Mouse (Mus musculus) lung, embryonic 16.5 days (tissue): ENCODE data around the gene B3gnt9. TPM values are rescaled to one million over a fixed set of nuclear protein-coding genes. Genes with fewer than 3 reads are reported as not detected.
"Not testable (repeated sequence)": the region's sequence is repeated elsewhere in the genome, so short reads cannot be mapped to it uniquely, and the experiment has no call there.

Experiments used
- ATAC-seq: fragments of 200-750 bp; cut with Nextera tagmentation; 2 replicates; pipeline ENCODE4 v1.8.0; 2017; ENCODE audit warnings: low read depth, mild to moderate bottlenecking, moderate library complexity
- H3K27ac ChIP-seq: fragments of 300-500 bp; sonication (generic); 2 replicates; pipeline ENCODE4 v1.5.1; 2014; ENCODE audit warnings: mild to moderate bottlenecking, control low read depth, low read length
- H3K27me3 ChIP-seq: fragments of 300-500 bp; sonication (generic); 2 replicates; pipeline ENCODE4 v1.6.1; 2014; ENCODE audit warnings: low read depth, low read length, mixed read lengths; ENCODE audit not compliant: control insufficient read depth, insufficient read depth
- H3K36me3 ChIP-seq: fragments of 300-500 bp; sonication (generic); 2 replicates; pipeline ENCODE4 v1.6.1; 2014; ENCODE audit warnings: low read length; ENCODE audit not compliant: control insufficient read depth, insufficient read depth
- H3K4me1 ChIP-seq: fragments of 300-500 bp; sonication (generic); replicated peaks from 2 replicates; pipeline ENCODE4 v1.6.1; 2014; ENCODE audit warnings: low read length, mixed read lengths; ENCODE audit not compliant: control insufficient read depth, insufficient read depth
- H3K4me2 ChIP-seq: fragments of 300-500 bp; sonication (generic); 2 replicates; pipeline ENCODE4 v1.6.1; 2014; ENCODE audit warnings: low read depth, low read length, control low read depth
- H3K4me3 ChIP-seq: fragments of 300-500 bp; sonication (generic); 2 replicates; pipeline ENCODE4 v1.5.1; 2014; ENCODE audit warnings: mild to moderate bottlenecking, low read length, control low read depth
- H3K9ac ChIP-seq: fragments of 300-500 bp; sonication (generic); 2 replicates; pipeline ENCODE4 v1.6.1; 2014; ENCODE audit warnings: low read length, control low read depth
- H3K9me3 ChIP-seq: fragments of 300-500 bp; sonication (generic); 2 replicates; pipeline ENCODE4 v1.6.1; 2016; ENCODE audit warnings: low read length; ENCODE audit not compliant: control insufficient read depth
- WGBS: fragments of 180-500 bp; shearing (Covaris S2); extraction: QIAGEN DNeasy Blood & Tissue Kit; methylation state at CpG from one replicate; pipeline ENCODE4 v1.1.7; 2014; 5-methylcytosine and 5-hydroxymethylcytosine counted together
- polyA plus RNA-seq: library from polyadenylated mRNA; unstranded; fragments of >200 nt; fragmentation: Nextera tagmentation; extraction: Ambion mirVana; gene quantifications from 2 replicates; pipeline ENCODE4 v1.2.1, GENCODE M21; 2015

The B3gnt9 gene
- polyA plus RNA-seq, 1 experiment from 2014 or later, result 22.3 TPM

GRCm38 (mm10) chr8:105294776-105295175, 39.8 kb upstream of the B3gnt9 start:
- Histone ChIP-seq H3K36me3 (no peaks in the 10 kb centered on the region; the same call in 1 of the 2 replicates), H3K27me3 (peaks cover 7% of the 10 kb centered on the region), H3K4me3 (peak overlapping the region; percentile 34), H3K4me1 (peaks cover 28% of the 10 kb centered on the region), H3K9me3 (no peaks in the 10 kb centered on the region), H3K9ac (peak overlapping the region; percentile 12; the same call in 1 of the 2 replicates), H3K4me2 (peak overlapping the region; percentile 51), H3K27ac (no peak overlapping the region)
- WGBS, result 56% methylated on average over 9 of the region's 9 CpGs
- ATAC-seq, result no peak

GRCm38 (mm10) chr8:105293405-105293804, 38.5 kb upstream of the B3gnt9 start:
- Histone ChIP-seq H3K4me1 (peaks cover 27% of the 10 kb centered on the region), H3K9ac (no peak overlapping the region; the same call in 1 of the 2 replicates), H3K4me2 (no peak overlapping the region), H3K9me3 (no peaks in the 10 kb centered on the region), H3K4me3 (no peak overlapping the region), H3K27me3 (peaks cover 7% of the 10 kb centered on the region), H3K36me3 (no peaks in the 10 kb centered on the region), H3K27ac (no peak overlapping the region)
- ATAC-seq, result no peak
- WGBS, result 61% methylated on average over 19 of the region's 19 CpGs

GRCm38 (mm10) chr8:105292471-105292870, 37.5 kb upstream of the B3gnt9 start:
- Histone ChIP-seq H3K27ac (no peak overlapping the region), H3K36me3 (no peaks in the 10 kb centered on the region), H3K9me3 (no peaks in the 10 kb centered on the region), H3K9ac (no peak overlapping the region), H3K4me3 (no peak overlapping the region), H3K4me1 (peaks cover 27% of the 10 kb centered on the region), H3K4me2 (no peak overlapping the region), H3K27me3 (peaks cover 7% of the 10 kb centered on the region)
- no peak for ATAC-seq
- WGBS, result 69% methylated on average over 7 of the region's 7 CpGs

- H3K27me3 ChIP-seq, H3K4me2 ChIP-seq, H3K36me3 ChIP-seq, H3K4me3 ChIP-seq, H3K9ac ChIP-seq, H3K27ac ChIP-seq, H3K9me3 ChIP-seq, ATAC-seq: not testable (repeated sequence)
- 63% methylated on average over 3 of the region's 3 CpGs for WGBS
- peaks cover 23% of the 10 kb centered on the region for H3K4me1 ChIP-seq
These were observed 36.8 kb upstream of the B3gnt9 start for GRCm38 (mm10) chr8:105291802-105292201.

- not testable (repeated sequence) for H3K27ac ChIP-seq, H3K4me3 ChIP-seq, H3K36me3 ChIP-seq, ATAC-seq, H3K4me2 ChIP-seq, H3K9me3 ChIP-seq, H3K9ac ChIP-seq, H3K27me3 ChIP-seq
- peaks cover 21% of the 10 kb centered on the region for H3K4me1 ChIP-seq
- 72% methylated on average over 8 of the region's 8 CpGs for WGBS
These were observed 36.4 kb upstream of the B3gnt9 start for GRCm38 (mm10) chr8:105291364-105291763.

- Histone ChIP-seq H3K4me1 (peaks cover 21% of the 10 kb centered on the region), H3K27me3 (peaks cover 7% of the 10 kb centered on the region), H3K27ac (no peak overlapping the region), H3K4me3 (peak overlapping the region; percentile 4), H3K9ac (no peak overlapping the region), H3K4me2 (peak overlapping the region; percentile 63), H3K36me3 (no peaks in the 10 kb centered on the region), H3K9me3 (no peaks in the 10 kb centered on the region)
- WGBS, result 9% methylated on average over 31 of the region's 31 CpGs
- peak; percentile 4; the same call in 1 of the 2 replicates for ATAC-seq
These were observed 35.8 kb upstream of the B3gnt9 start for GRCm38 (mm10) chr8:105290554-105291314.

GRCm38 (mm10) chr8:105289805-105290460, 35.0 kb upstream of the B3gnt9 start, which contains the start of gene 4931428F04Rik:
Gene 4931428F04Rik, minus strand, starts transcription at chr8:105289864.
- Histone ChIP-seq H3K27me3 (peaks cover 7% of the 10 kb centered on the region), H3K9ac (peak within 1 kb of the TSS; percentile 65), H3K36me3 (no peaks in the 10 kb centered on the region), H3K9me3 (no peaks in the 10 kb centered on the region), H3K4me1 (peaks cover 24% of the 10 kb centered on the region), H3K4me2 (peak within 1 kb of the TSS; percentile 63), H3K27ac (peak within 1 kb of the TSS; percentile 82), H3K4me3 (peak within 1 kb of the TSS; percentile 56)
- WGBS, result 2% methylated on average over 43 of the region's 43 CpGs
- ATAC-seq, result peak; percentile 40

- peak overlapping the region; percentile 65 for H3K9ac ChIP-seq
These were observed 34.2 kb upstream of the B3gnt9 start for GRCm38 (mm10) chr8:105288958-105289732.

GRCm38 (mm10) chr8:105288231-105288630, 33.3 kb upstream of the B3gnt9 start:
- ATAC-seq, result no peak
- Histone ChIP-seq H3K9ac (peak overlapping the region; percentile 65; the same call in 1 of the 2 replicates), H3K27me3 (peaks cover 7% of the 10 kb centered on the region), H3K27ac (no peak overlapping the region), H3K4me3 (no peak overlapping the region), H3K9me3 (no peaks in the 10 kb centered on the region), H3K4me2 (peak overlapping the region; percentile 63; the same call in 1 of the 2 replicates), H3K36me3 (no peaks in the 10 kb centered on the region), H3K4me1 (peaks cover 24% of the 10 kb centered on the region)
- 82% methylated on average over 5 of the region's 5 CpGs for WGBS

More at GRCm38 (mm10) chr8:105288958-105289732, 34.2 kb upstream of the B3gnt9 start:
- ATAC-seq, result peak; percentile 93
- Histone ChIP-seq H3K27ac (peak overlapping the region; percentile 82), H3K9me3 (no peaks in the 10 kb centered on the region), H3K4me3 (peak overlapping the region; percentile 56), H3K4me2 (peak overlapping the region; percentile 63), H3K36me3 (no peaks in the 10 kb centered on the region), H3K27me3 (peaks cover 7% of the 10 kb centered on the region), H3K4me1 (peaks cover 24% of the 10 kb centered on the region)
- WGBS, result under 1% methylated on average over 53 of the region's 53 CpGs
